Mouse (Mus musculus) heart, postnatal 14 days (tissue): ENCODE measurements at regions not wholly inside any gene's neighbourhood (a gene's known extent, or its start where the extent isn't known, plus 50 kb on each side); places are given as distances from the start of the nearest gene placed in this dataset.

Experiments
- DNase-seq, 2 experiments: peaks; one replicate each; pipeline ENCODE4 v3.0.0; 2021 to 2022
- intact Hi-C: fragments of 180-260 bp; cut with DNase I; formaldehyde crosslinking; loops from one replicate; pipeline ENCODE4 v1.15.1; 2025

GRCm38 (mm10) chr16:13013891-13014644 lies 95.4 kb upstream of the Ercc4 start:
- intact Hi-C loops: no loop called here
- no peak for DNase-seq

- intact Hi-C loops: no loop called here
- DNase-seq: peak; percentile 19 to 36
Measured at GRCm38 (mm10) chr16:13022875-13023274, 86.6 kb upstream of the Ercc4 start.

DNA sequence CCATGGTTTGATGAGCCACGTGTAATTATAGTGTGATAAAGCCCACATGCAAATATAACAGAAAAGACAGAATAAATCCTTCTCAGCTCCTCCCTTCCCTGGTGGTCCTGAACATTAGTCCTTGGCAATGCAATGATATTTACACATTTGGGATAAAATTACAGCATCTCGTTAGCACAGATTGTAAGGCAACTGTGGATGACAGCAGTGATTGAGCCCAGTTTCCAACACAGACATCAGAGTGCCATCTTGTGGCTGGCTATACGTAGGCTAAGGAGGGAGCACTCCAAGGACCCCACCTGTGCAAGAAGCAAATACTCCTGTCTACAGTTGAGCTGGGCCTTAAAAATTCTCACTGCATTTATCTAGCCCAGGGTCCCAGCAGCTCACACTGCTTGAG lies 84.1 kb upstream of the Ercc4 start:
- no peak for DNase-seq
- intact Hi-C loops: no loop called here

DNA sequence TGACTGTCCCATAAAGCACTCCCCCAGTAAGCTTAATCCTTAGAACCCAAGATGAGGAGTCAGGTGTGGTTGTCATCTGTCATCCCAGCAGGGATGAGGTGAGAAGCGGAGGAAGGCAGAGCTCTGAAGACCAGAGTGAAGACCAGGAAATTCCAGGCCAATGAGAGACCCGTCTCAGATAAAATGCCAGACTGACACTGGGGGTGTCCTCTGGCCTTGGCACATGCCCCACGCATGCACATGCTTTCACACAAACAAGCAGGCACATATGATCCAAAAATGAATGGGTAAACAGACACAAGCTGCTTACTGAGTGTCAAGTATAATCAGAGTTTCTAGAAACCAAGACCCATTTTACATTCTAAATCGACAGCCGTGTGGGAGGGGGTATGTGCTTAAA lies 75.3 kb upstream of the Ercc4 start:
- no peak for DNase-seq
- intact Hi-C loops: no loop called here

DNA sequence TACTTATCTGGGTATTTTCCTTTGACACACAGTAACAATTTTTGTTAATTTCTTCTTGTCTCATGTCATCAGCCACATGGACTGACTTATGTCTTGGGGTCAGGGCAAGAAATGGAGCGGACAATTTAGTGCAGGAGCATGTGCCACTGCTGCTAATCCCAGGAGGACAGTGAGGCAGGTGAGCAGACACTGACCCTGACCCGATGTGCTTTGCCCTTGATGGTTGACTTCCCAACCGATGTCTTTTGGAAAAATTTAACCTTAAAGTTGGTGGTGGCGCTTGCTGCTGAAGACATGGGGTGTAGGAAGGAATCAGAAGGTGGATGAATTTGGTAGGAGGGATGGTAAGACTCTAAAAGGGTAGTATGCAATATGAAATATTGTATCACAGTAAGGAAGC lies 72.9 kb upstream of the Ercc4 start:
- DNase-seq: no peak
- intact Hi-C loops: no loop called here

- peak in 1 of 2 experiments; percentile 19 for DNase-seq
- intact Hi-C loops: no loop called here
Measured at GRCm38 (mm10) chr16:13040312-13041100, 69.0 kb upstream of the Ercc4 start.

GRCm38 (mm10) chr16:13041356-13041755 lies 68.1 kb upstream of the Ercc4 start:
- intact Hi-C loops: no loop called here
- DNase-seq: no peak

- DNase-seq: no peak
- intact Hi-C loops: no loop called here
Measured at GRCm38 (mm10) chr16:13045079-13045590, 64.3 kb upstream of the Ercc4 start.

- intact Hi-C loops: no loop called here
- DNase-seq: no peak
Measured at GRCm38 (mm10) chr16:13046366-13047120, 62.9 kb upstream of the Ercc4 start.

- DNase-seq: no peak
- intact Hi-C loops: no loop called here
Measured at GRCm38 (mm10) chr16:13049321-13049720, 60.2 kb upstream of the Ercc4 start.

GRCm38 (mm10) chr16:13050225-13050892 lies 59.1 kb upstream of the Ercc4 start:
- intact Hi-C loops: no loop called here
- no peak for DNase-seq

DNA sequence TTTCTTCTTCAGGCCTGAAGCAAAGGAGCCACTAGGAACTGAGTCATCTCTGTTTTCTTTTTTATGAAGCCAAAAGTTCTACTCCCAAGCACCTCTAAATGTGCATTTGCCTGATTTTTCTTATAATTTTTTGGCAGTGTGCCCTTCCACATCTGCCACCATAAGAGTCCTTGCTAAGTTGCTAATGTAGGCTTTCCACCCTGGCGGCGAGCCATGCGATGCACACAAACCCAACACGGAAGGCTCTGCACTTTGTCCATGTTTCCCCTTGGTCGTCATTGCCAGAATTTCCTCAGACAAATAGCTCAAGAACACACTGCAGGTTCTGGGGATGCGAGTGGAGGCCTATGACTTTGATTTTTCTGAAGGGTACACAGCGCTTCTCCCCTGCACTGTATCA lies 54.5 kb upstream of the Ercc4 start:
- intact Hi-C loops: no loop called here
- DNase-seq: no peak
